Mouse (Mus musculus) layer of hippocampus, adult 2 months (tissue): ENCODE results near the gene Armc2. TPM values are rescaled to one million over a fixed set of nuclear protein-coding genes. Genes with fewer than 3 reads are reported as not detected.

Experiments
- DNase-seq, 2 experiments: peaks; one replicate each; pipeline ENCODE4 v3.0.0; 2022; ENCODE audit warnings: low spot score in 2 of 2
- H3K27ac ChIP-seq: fragments of 200-600 bp; 2 replicates; pipeline ENCODE4 v1.8.1; 2022
- H3K4me3 ChIP-seq: fragments of 200-600 bp; 2 replicates; pipeline ENCODE4 v1.8.1; 2022; ENCODE audit warnings: mild to moderate bottlenecking
- CTCF ChIP-seq: fragments of 200-600 bp; conservative IDR thresholded peaks from 2 replicates; pipeline ENCODE4 v1.8.1; 2022; ENCODE audit warnings: antibody characterized with exemption, mild to moderate bottlenecking, moderate library complexity
- total RNA-seq, 2 experiments: library from RNA; stranded (reverse); gene quantifications; 2 replicates each; pipeline ENCODE4 v1.2.3; 2021

Armc2 gene
- total RNA-seq, 2 experiments from 2014 or later, result 11.1 to 11.8 TPM

DNA sequence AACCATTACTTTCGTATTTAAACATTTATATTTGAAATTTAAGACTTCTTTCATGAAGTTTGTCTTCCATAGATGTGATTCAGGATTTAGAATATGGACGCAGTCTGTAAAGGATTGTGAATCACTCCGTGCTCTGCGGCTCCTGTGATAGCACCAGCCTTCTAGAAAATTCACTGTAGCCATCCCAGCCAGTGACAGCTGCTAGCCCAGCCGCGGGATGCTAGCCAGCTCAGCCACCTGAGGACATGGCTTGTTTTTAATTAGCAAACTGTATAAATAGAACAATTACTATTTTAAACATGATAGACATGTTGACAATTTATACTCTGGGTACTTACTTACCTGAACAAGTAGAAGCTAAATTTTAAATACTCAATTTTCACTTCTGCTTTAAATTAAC is 116.4 kb downstream of the Armc2 start:
- Histone ChIP-seq H3K4me3 (no peak overlapping the region), H3K27ac (no peak overlapping the region)
- TF ChIP-seq CTCF, result no peak
- no peak for DNase-seq

DNA sequence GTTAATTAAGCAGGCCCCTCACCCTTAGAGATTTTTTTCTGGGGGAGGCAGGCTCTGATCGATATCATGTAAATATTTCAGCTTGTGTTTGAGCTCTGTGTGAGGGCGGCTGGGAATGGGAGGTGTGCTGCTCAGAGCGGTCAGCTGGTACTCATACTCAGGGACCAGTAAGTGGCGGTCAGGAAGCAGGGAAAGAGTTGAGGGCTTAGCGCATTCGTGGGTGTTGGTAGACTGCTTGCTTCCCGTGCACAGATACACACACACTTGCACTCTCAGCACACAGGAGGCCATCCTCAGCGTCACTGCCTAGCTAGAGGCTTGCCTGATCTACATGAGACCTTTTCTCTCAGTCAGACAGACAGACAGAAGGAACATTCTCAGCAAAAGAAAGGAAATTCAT is 116.8 kb downstream of the Armc2 start:
- no peak for DNase-seq
- Histone ChIP-seq H3K4me3 (no peak overlapping the region), H3K27ac (no peak overlapping the region)
- no peak for TF ChIP-seq CTCF

- no peak for DNase-seq
- Histone ChIP-seq H3K27ac (no peak overlapping the region), H3K4me3 (no peak overlapping the region)
- TF ChIP-seq CTCF, result no peak
These were observed 121.4 kb downstream of the Armc2 start for GRCm38 (mm10) chr10:41896865-41897264.

- Histone ChIP-seq H3K27ac (no peak overlapping the region), H3K4me3 (no peak overlapping the region)
- no peak for DNase-seq
- no peak for TF ChIP-seq CTCF
These were observed 121.8 kb downstream of the Armc2 start for GRCm38 (mm10) chr10:41896425-41896824.

GRCm38 (mm10) chr10:41893433-41894411 is 124.5 kb downstream of the Armc2 start:
- Histone ChIP-seq H3K4me3 (peak overlapping the region; percentile 8; the same call in 1 of the 2 replicates), H3K27ac (peak overlapping the region; percentile 73; the same call in 1 of the 2 replicates)
- DNase-seq, result no peak
- TF ChIP-seq CTCF, result no peak

DNA sequence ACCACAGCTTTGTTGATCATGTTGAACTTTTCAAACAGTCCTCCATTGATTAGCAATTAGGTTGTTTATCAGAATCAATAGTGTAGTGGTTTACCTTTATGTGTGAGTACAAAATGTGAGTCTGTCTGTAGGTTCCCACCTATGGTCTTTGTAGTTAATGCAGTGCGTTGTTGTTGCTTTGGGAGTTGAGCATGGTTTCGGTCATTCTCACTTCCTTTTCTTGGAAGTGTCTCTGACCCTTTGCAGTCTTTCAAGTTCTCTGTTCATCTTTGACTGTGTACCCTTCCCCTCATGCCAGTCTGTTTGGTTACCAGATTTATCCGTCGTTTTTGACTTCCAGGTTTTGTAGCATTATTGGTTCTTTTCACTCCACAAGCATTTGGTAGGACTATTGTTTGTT is 126.9 kb downstream of the Armc2 start:
- no peak for DNase-seq
- no peak overlapping the region for H3K4me3 ChIP-seq
- H3K27ac ChIP-seq, result peak overlapping the region; percentile 12; the same call in 1 of the 2 replicates
- TF ChIP-seq CTCF, result no peak

GRCm38 (mm10) chr10:41890537-41890936 is 127.7 kb downstream of the Armc2 start:
- no peak for TF ChIP-seq CTCF
- Histone ChIP-seq H3K27ac (no peak overlapping the region), H3K4me3 (peak overlapping the region; percentile 20)
- DNase-seq, result no peak

GRCm38 (mm10) chr10:41889566-41889965 is 128.7 kb downstream of the Armc2 start:
- Histone ChIP-seq H3K4me3 (peak overlapping the region; percentile 43), H3K27ac (peak overlapping the region; percentile 56)
- TF ChIP-seq CTCF, result no peak
- no peak for DNase-seq

GRCm38 (mm10) chr10:41888365-41888941 is 129.8 kb downstream of the Armc2 start:
- peak overlapping the region; percentile 100 for H3K27ac ChIP-seq
- DNase-seq, result no peak
- peak overlapping the region; percentile 85 for H3K4me3 ChIP-seq
- TF ChIP-seq CTCF, result peak; percentile 77

- DNase-seq, result peak; percentile 91 to 94
- Histone ChIP-seq H3K27ac (peak overlapping the region; percentile 100), H3K4me3 (peak overlapping the region; percentile 85)
- no peak; the same call in 1 of the 2 replicates for TF ChIP-seq CTCF
These were observed 131.0 kb downstream of the Armc2 start for GRCm38 (mm10) chr10:41887080-41887821.

- no peak for DNase-seq
- no peak for TF ChIP-seq CTCF
- peak overlapping the region; percentile 58 for H3K27ac ChIP-seq
- H3K4me3 ChIP-seq, result no peak overlapping the region
These were observed 134.3 kb downstream of the Armc2 start for GRCm38 (mm10) chr10:41883741-41884575.

GRCm38 (mm10) chr10:41881438-41881837 is 136.8 kb downstream of the Armc2 start:
- DNase-seq, result no peak
- Histone ChIP-seq H3K4me3 (no peak overlapping the region), H3K27ac (no peak overlapping the region)
- TF ChIP-seq CTCF, result no peak
